Mouse (Mus musculus): ENCODE results near the gene Msi2. TPM values are rescaled to one million over a fixed set of nuclear protein-coding genes. Genes with fewer than 3 reads are reported as not detected.

The Msi2 gene
- total RNA-seq, 2 experiments from 2014 or later: 156 to 165 TPM

DNA sequence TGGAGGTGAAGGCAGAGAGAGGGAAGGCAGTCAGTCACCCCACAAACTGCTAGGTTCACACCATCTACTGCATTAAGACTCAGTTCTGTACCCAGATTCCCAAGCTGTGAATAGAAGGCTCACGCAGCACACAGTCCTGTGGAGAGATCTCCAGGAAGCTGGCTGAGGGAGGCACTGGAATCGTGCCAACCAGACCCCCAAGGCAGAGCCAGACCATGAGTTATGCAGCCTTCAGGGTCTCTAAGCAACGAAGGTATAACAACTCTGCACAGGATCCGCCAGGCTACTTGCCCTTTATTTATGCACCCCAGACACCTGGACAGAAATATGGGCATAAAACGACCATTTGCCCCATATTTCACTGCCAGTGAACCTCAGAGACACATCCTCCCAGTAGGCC lies 69.9 kb downstream of the Msi2 start:
- DNase-seq: no peak
- intact Hi-C loops (cut with DNase I; ENCODE audit: low total_unique reads): no loop called here

DNA sequence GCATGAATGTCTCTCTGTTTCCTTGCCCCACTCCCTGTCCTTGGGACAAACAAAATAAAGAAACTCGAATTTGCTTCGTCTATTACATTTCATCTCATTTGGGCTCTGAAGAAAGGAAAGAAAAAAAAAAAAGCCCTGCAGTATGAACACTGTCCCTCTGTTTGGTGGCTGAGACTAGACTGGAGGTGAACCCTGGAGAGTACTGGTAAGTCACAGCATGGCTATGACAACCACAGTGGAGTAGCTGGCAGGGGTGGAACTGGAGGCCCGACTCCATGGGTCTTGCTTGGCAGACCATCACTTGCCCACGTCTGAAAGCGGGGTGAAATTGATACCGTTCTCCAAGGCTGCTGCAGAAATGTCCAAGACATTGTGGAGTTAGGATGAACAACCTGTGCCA lies 71.8 kb downstream of the Msi2 start:
- intact Hi-C loops (cut with DNase I; ENCODE audit: low total_unique reads): no loop called here
- DNase-seq: no peak

DNA sequence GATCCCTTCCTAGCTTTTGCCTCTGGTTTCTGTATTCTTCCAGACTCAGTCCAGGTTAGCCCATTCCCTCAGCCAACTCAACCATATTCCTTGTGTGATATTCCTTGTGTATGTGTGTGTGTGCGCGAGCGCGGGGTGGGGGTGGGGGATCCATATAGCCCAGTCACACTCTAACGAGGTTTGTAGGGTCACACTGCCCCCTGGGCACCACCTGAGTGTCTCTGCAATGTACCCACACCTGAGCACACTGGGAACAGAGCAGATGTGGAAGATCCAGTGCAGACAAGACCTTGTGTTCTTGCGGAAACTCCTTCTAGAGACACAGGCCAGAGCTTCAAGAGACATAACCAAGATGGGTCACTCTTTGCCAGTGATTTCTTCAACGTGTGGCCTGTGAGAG lies 72.5 kb downstream of the Msi2 start:
- intact Hi-C loops (cut with DNase I; ENCODE audit: low total_unique reads): no loop called here
- no peak for DNase-seq

DNA sequence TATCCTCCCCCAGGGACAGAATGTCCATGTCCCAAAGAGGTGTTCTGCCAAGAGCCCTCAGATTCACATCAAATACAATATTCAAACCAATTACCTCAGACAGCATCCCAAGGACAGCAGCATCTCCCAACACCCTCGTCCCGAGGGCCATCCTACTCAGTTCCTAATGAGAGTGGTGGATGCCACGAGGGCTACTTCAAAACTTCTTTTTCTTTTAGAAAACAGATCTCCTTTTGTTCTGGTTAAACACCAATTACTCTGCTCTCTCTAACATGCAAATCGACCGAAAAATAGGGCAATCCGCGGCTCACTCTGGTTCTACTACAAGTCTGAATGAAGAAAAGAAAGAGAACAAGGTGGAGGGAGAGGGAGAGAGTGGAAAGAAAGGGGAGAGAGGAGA lies 73.6 kb downstream of the Msi2 start:
- DNase-seq: no peak
- intact Hi-C loops (cut with DNase I; ENCODE audit: low total_unique reads): no loop called here

DNA sequence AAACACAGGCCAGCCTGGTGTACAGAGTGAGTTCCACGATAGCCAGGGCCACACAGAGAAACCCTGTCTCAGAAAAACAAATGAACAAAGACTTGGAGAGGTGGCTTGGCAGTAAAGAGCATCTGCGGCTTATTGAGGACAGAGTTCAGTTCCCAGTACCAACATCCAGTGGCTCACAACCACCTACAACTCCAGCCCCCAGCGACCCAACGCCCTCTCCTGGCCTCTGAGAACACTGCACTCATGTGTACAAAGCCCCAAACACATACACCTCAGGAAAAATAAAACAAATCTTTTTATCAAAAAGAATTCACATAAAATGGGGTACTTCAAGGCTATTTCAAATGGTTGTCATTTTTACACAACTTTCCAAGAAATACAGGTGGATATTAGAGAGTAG lies 78.5 kb downstream of the Msi2 start:
- intact Hi-C loops (cut with DNase I; ENCODE audit: low total_unique reads): no loop called here
- DNase-seq: no peak

DNA sequence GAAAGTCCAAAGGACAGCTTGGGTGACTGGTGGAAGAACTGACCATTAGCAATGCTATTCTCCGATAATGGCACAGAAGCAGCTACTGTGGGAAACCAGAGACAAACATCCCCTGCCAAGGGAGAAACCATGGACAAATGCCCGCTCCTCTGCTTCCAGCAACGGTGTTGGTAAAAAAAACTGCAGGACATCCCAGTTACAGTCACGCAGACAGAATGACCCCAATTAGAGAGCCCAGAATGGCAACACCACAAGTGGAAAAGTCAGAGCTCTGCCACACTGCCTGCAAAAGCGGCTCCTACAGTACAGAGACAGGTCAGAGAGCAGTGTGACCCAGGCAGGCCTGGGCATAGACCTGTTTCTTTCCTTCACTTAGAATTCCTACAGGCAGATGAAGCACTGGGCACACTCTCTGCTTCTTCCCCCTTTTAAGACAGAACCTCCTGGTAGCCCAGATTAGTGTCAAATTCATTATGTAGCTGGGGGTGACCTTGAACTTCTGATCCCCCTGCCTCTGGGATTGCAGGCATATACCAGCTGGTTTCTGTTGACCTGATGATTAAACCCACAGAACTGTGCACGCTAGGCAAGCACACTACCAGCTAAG lies 79.3 kb downstream of the Msi2 start:
- peak; percentile 38 for DNase-seq
- intact Hi-C loops (cut with DNase I; ENCODE audit: low total_unique reads): no loop called here

DNA sequence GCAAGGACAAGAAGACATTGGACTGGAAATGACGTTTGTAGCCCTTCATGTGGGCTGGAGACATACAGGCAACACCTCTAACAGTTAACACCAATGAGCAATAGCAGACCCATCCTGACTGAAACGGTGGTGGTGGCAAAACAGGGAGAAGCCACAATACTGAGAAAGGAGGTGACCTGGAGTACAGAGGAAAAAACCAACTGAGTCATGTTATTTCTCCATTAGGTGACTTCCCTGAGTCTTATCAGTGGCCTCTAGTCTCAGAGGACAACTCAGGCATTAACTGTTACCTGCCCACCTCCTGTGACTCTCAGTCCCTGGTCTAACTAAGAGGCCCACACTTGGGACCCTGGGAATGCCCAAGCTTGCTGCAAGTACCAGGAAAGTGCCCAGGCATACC lies 80.1 kb downstream of the Msi2 start:
- no peak for DNase-seq
- intact Hi-C loops (cut with DNase I; ENCODE audit: low total_unique reads): no loop called here

DNA sequence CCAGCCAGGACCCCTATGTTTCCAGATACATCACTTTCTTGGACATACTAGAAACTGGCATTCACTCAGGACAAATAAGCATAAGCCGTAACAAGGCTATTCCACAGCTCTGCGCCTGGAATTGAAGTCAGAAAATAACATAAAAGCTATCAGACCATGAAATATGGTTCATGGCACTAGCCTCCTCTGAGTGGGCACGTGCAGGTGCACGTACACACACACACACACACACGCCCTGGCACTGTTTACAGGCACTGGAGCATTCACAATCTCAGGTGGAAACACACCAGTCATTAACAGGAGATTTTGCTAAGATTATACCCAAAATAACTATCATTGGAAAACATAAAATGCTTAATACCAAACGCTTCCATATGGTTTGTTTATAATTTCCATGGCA lies 81.4 kb downstream of the Msi2 start:
- intact Hi-C loops (cut with DNase I; ENCODE audit: low total_unique reads): no loop called here
- DNase-seq: no peak

DNA sequence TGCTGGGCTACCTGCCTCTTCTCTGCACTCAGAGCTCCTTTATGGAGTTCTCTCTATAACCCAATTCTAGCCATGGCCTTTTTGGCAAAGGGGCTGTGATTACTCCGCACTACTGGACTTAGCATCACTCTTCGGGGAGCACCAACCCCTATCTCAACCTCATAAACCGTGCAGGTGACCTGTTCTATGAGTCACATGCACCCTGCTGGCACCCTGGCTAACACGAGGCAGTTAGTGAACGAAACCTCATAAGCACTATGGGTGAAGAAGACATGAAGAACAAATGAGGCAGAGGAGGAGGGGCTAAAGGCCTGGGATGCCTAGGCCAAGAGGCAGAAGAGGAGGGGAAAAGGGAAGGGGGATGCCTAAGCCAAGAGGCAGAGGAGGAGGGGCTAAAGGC lies 82.0 kb downstream of the Msi2 start:
- no peak for DNase-seq
- intact Hi-C loops (cut with DNase I; ENCODE audit: low total_unique reads): no loop called here

DNA sequence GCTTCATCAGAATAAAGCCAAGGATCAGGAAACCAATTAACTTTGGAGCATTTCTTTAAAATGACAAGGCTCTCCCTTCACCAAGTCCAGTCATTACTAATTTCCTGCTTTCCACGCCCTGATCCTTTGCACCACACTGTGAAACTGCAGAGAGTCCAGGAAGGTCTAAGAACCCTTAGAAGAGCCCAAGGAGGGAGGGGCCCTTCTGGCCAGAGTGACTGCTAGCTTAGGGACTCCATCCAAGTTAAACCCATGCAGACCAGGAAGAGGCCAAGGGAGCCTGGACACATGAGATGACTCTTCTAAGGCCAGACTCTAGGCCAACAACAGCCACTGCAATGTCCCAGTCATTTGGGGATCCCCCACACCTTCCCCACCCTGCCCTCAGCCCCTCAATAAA lies 83.7 kb downstream of the Msi2 start:
- intact Hi-C loops (cut with DNase I; ENCODE audit: low total_unique reads): no loop called here
- peak; percentile 38 for DNase-seq

DNA sequence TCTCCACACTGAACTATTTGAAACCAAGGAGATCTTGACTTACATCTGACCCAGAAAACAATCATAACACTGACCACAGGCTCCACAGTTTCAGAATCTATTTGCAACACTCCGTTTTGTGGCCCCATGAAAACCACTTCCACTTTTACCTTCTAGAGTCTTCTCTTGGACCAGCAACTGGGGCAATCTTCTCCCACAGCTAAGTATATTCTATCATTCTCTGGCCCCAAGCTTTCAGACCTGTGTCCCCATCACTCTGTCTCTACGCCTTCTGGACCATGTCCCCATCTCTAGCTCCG lies 86.4 kb downstream of the Msi2 start:
- intact Hi-C loops (cut with DNase I; ENCODE audit: low total_unique reads): no loop called here
- no peak for DNase-seq

DNA sequence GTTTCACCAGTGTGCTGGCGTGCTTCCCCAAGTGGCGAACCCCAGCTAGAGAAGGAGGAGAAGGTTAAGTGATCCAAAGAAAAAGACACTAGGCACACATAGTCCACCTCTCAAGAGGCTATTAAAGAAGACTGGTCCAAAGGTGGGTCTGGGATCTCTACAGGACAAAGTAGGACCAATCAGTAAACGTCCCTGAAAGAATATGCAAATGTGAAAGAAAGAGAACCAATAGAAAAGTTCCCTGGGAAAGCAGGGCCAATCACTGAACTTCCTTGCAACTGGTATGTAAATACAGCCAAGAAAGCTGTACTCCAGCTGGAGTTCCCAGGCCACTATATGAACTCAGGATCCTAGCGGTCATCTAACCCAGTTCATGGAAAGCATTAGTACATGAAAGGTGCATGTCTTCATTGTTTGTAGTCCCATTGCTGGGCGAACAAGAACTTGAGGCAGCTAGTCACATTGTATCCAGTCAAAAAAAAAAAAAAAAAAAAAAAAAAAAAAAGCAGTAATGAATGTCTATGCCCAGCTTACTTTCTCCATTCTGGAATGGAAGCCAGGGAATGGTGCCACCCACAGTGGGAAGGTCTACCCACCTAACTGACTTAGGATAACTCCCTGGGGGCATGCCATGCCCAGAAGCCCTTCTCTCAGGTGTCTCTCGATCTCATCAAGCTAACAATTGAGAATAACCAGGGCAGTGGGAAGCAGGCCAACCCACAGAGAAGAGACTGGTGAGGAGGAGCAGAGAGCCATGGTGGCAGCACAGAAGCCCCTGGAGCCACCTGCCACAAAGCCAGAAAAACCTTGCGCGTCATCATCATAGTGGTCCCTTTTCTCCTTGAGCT lies 87.0 kb downstream of the Msi2 start:
- DNase-seq: no peak
- intact Hi-C loops (cut with DNase I; ENCODE audit: low total_unique reads): no loop called here

DNA sequence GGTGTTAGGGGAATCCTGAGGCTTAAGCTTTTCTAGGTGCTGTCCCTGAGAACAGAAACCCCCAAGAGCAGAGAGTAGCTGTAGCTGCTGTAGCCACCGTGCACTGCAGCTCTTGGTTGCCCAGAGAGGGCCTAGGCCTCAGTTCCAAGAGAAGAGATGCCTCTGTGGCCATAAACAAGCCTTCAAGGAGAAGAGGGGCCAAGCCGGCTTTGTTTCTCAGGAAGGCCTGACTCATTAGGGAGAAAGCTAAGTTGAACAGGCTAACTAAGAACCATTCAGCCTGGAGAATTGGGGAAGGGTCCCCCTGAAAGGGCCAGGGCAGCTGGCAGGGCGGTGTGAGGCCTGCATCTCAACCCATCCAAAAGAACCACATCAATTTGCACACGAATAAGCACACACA lies 88.7 kb downstream of the Msi2 start:
- no peak for DNase-seq
- intact Hi-C loops (cut with DNase I; ENCODE audit: low total_unique reads): no loop called here

DNA sequence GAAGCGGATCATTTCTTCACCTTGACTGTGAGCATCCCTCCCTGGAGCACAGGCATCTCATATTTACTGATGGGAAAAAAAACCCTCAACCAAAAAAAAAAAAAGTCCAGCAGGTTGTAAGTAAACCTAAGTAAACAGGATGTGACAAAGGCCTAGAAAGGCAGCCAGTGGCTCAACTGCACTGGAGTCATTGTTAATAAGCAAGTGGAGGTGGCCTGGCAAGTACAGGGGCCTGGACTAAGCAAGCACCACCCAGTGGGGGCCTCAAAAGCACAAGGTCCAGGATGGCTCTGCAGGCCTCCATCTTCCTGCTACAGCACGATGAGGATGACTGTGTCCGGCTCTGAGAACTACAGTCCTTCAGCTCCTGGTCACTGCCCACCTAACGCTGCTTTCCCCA lies 89.1 kb downstream of the Msi2 start:
- no peak for DNase-seq
- intact Hi-C loops (cut with DNase I; ENCODE audit: low total_unique reads): no loop called here

DNA sequence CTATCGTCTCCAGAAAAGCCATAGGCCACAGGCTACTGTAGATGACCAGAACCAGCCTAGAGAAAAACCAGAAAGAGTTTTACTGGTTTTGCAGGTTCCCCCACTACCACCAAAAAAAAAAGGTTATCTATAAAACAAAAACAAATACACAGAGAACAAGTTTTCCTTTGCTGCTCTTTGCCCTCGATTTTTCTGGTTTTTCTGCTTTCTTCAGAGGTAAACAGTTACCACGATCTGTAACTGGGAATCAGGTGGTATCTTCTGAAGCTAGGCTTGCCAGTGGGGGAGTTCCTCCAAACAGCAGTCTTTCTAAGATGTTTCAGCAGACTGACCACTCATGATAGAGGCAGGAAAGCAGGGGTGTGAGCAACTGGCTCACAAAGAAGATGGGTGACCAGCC lies 89.6 kb downstream of the Msi2 start:
- DNase-seq: no peak
- intact Hi-C loops (cut with DNase I; ENCODE audit: low total_unique reads): no loop called here

DNA sequence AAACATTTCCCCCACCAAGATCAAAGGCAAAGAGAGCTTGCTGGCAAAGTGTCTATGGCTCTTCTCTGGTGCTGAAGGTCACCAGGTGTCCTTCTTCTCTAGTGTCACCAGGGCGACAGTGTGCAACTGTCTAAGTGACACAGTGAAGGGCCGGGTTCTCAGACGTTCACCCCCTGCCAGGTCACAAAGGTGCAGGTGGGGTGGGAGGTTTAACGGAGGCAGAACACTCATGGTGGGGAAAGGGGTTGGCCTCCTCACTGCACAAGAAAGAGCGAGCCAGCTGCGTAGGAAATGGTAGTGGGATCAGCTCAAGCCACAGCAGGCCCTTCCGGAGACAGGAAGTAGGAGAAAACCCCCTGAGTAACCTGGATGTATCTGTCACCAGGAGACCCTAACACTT lies 91.0 kb downstream of the Msi2 start:
- no peak for DNase-seq
- intact Hi-C loops (cut with DNase I; ENCODE audit: low total_unique reads): no loop called here

DNA sequence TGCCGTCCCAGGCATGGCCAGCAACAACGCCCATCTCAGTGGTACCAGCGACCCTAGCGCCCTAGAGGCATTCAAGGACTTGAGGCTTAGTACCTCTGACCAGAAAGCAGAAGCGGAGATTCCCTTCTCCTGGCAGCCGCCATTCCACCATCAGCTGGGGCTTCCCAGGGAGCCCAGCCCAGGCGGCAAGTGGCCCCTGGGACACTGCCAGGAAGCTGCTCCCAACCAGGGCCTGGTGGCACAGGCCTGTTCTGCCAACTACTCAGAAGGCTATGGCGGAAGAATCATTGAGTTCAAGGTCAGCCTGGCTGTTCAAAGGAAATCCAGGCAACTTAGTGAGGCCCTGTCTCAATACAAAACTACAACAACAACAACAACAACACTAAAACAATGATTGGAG lies 91.7 kb downstream of the Msi2 start:
- DNase-seq: peak; percentile 50
- intact Hi-C loops (cut with DNase I; ENCODE audit: low total_unique reads): no loop called here

DNA sequence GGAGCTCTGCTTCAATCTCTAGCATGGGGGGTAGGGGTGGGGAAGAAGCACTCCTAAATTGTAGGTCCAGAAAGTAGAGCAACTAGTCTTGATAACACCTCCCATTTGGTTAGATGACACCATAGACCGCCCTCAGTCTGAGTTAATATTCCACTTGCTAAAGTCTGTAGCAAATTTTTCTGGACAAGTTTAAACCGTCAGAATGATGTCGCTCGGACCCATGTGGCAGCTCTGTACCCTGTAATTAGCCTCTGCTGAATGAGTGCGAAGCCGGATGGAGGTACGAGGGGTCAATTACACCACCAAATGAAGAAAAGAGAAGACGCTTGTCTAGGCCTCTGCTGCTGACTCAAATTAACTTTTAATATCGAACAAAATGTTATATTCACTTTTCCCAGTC lies 92.3 kb downstream of the Msi2 start:
- no peak for DNase-seq
- intact Hi-C loops (cut with DNase I; ENCODE audit: low total_unique reads): no loop called here

DNA sequence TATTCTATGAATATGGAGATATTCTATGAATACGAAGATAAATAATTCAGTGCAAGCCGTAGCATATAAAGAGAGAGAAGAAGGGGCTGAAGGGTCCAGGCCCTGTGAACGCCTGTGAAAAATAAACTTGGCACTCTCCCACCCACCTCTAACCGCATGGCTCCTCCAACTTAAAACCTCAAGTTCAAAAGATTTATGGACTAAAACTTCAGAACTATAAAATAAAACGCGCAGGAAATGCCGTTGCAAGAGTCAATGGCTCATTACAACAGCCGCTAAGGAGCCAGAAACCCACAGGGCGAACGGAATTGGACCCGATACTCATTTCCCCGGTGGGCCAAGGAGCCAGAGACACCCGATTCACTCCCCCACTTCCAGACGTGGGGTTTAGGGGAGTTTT lies 93.2 kb downstream of the Msi2 start:
- intact Hi-C loops (cut with DNase I; ENCODE audit: low total_unique reads): no loop called here
- no peak for DNase-seq

DNA sequence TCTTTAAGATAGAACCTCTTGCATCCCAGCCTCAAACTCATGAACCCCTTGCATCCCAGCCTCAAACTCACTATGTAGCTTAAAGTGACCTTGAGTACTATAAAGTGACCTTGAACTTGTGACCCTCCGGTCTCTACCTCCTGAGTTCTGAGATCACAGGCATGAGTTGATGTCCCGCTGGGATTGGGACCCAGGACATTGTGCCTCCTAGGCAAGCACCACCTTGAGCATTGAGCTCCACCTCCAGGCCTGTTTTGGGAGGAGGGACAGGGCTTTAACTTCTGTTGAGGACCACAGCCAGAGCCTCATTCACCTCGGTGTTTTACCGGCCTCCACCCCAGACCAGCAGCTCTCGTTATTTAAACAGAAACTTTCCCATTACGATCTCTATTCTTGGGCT lies 93.7 kb downstream of the Msi2 start:
- intact Hi-C loops (cut with DNase I; ENCODE audit: low total_unique reads): no loop called here

DNA sequence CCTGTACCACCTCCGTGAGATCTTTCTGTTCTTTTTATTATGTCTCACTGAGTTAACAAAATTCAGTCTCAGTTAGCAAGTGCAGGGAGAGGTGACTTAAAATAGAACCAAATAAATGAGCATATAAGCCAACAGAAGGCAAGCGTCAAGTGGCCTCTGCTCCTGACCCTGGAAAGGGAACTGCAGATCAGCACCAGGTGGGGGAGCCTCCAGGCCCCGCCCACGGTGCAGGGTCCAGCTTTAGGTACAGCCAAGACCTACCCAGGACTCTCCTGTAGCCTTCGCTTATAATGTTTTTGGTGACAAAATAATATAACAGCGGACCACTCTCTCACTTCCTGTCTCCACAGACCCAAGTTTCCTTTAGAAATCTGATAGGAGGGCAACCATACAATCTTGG lies 94.6 kb downstream of the Msi2 start:
- intact Hi-C loops (cut with DNase I; ENCODE audit: low total_unique reads): no loop called here
- DNase-seq: no peak

More for the DNA sequence above, 93.7 kb downstream of the Msi2 start:
- no peak for DNase-seq

DNA sequence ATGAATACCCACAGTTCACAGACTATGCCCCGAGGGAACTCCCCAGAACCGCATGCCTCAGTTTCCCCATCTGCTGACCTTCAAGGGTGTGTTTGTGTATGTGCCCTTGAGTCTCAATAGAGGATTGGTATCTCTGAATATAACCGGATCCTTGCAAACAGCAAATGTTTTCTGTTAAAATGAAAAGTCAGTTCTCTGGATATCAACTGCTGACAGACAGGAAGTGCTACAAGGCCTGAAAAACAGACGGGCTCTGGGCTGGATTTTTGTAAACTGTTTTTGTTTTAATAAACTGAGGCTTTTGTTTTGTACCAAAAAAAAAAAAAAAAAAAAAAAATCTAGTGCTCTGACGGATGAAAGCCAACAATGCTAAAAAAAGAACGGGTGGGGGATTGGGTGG lies 95.8 kb downstream of the Msi2 start:
- no peak for DNase-seq
- intact Hi-C loops (cut with DNase I; ENCODE audit: low total_unique reads): no loop called here

All from gastrocnemius, postnatal 14 days (tissue).